Mouse (Mus musculus) hindbrain, embryonic 11.5 days (tissue): ENCODE data around the gene Cyp4a12b. TPM values are rescaled to one million over a fixed set of nuclear protein-coding genes. Genes with fewer than 3 reads are reported as not detected.

Source experiments
- ATAC-seq: fragments of 200-750 bp; cut with Nextera tagmentation; 2 replicates; pipeline ENCODE4 v1.8.0; 2017; ENCODE audit warnings: mild to moderate bottlenecking, moderate TSS enrichment, moderate library complexity; ENCODE audit not compliant: low FRiP score
- DNase-seq: peaks from one replicate; pipeline ENCODE4 v3.0.0-alpha.2; 2015; ENCODE audit warnings: low spot score
- H3K27ac ChIP-seq: fragments of 300-500 bp; sonication (generic); 2 replicates; pipeline ENCODE4 v1.5.1; 2014; ENCODE audit warnings: mild to moderate bottlenecking, low read depth, low read length
- H3K27me3 ChIP-seq: fragments of 300-500 bp; sonication (generic); 2 replicates; pipeline ENCODE4 v1.6.1; 2014; ENCODE audit warnings: mild to moderate bottlenecking, low read length, moderate library complexity, mixed read lengths; ENCODE audit not compliant: control insufficient read depth, insufficient read depth
- H3K36me3 ChIP-seq: fragments of 300-500 bp; sonication (generic); 2 replicates; pipeline ENCODE4 v1.6.1; 2014; ENCODE audit warnings: mild to moderate bottlenecking, low read length, moderate library complexity, mixed read lengths; ENCODE audit not compliant: control insufficient read depth, insufficient read depth
- H3K4me1 ChIP-seq: fragments of 300-500 bp; sonication (generic); replicated peaks from 2 replicates; pipeline ENCODE4 v1.6.1; 2014; ENCODE audit warnings: low read length, mixed read lengths; ENCODE audit not compliant: control insufficient read depth, insufficient read depth
- H3K4me2 ChIP-seq: fragments of 300-500 bp; sonication (generic); replicated peaks from 2 replicates; pipeline ENCODE4 v1.6.1; 2014; ENCODE audit warnings: mild to moderate bottlenecking, low read depth, low read length
- H3K4me3 ChIP-seq: fragments of 300-500 bp; sonication (generic); 2 replicates; pipeline ENCODE4 v1.5.1; 2014; ENCODE audit warnings: low read depth, low read length
- H3K9ac ChIP-seq: fragments of 300-500 bp; sonication (generic); 2 replicates; pipeline ENCODE4 v1.6.1; 2014; ENCODE audit warnings: low read depth, low read length
- H3K9me3 ChIP-seq: fragments of 300-500 bp; sonication (generic); 2 replicates; pipeline ENCODE4 v1.6.1; 2016; ENCODE audit warnings: low read length; ENCODE audit not compliant: control insufficient read depth
- WGBS: fragments of 180-500 bp; shearing (Covaris S2); extraction: QIAGEN DNeasy Blood & Tissue Kit; methylation state at CpG from one replicate; pipeline ENCODE4 v1.1.7; 2014; 5-methylcytosine and 5-hydroxymethylcytosine counted together
- polyA plus RNA-seq: library from polyadenylated mRNA; unstranded; fragments of >200 nt; fragmentation: Nextera tagmentation; extraction: Ambion mirVana; gene quantifications from 2 replicates; pipeline ENCODE4 v1.2.1, GENCODE M21; 2014

Gene Cyp4a12b
- polyA plus RNA-seq, 1 experiment from 2014 or later, result not detected

GRCm38 (mm10) chr4:115481006-115481652 lies 69.7 kb downstream of the Cyp4a12b start:
- Histone ChIP-seq H3K4me3 (no peak overlapping the region), H3K9ac (no peak overlapping the region), H3K36me3 (no peaks in the 10 kb centered on the region), H3K27me3 (no peaks in the 10 kb centered on the region), H3K4me1 (no peaks in the 10 kb centered on the region), H3K9me3 (no peaks in the 10 kb centered on the region), H3K4me2 (no peak overlapping the region), H3K27ac (no peak overlapping the region)
- WGBS, result 83% methylated on average over 6 of the region's 6 CpGs
- DNase-seq (no peak), ATAC-seq (no peak)

Other genes starting within 250 kb of the Cyp4a12b start
- not detected in 2 replicates for gene Cyp4a29, start 169.5 kb upstream of the Cyp4a12b start, polyA plus RNA-seq
- gene Cyp4a12a, start 112.6 kb upstream of the Cyp4a12b start, polyA plus RNA-seq, result not detected in 2 replicates
- not detected in 2 replicates for gene Cyp4a30b, start 41.0 kb downstream of the Cyp4a12b start, polyA plus RNA-seq
- gene Cyp4a14, start 84.5 kb downstream of the Cyp4a12b start, polyA plus RNA-seq, result not detected in 2 replicates
- gene Cyp4a10, start 106.6 kb downstream of the Cyp4a12b start, polyA plus RNA-seq, result not detected in 2 replicates
- gene Cyp4a31, start 152.0 kb downstream of the Cyp4a12b start, polyA plus RNA-seq, result not detected in 2 replicates
- gene Cyp4a32, start 189.3 kb downstream of the Cyp4a12b start, polyA plus RNA-seq, result not detected in 2 replicates
- gene Cyp4b1, start 236.1 kb downstream of the Cyp4a12b start, polyA plus RNA-seq, result not detected in 2 replicates